Mouse (Mus musculus): Measurements from ENCODE around the gene Ubald1. TPM values are rescaled to one million over a fixed set of nuclear protein-coding genes. Genes with fewer than 3 reads are reported as not detected.

The Ubald1 gene
- total and polyA plus RNA-seq, 3 experiments: 32.8 to 68.0 (median 37.8) TPM

Other genes with a start within 250 kb of the Ubald1 start
- 10 to 100 TPM in 1 of 2 experiments, 1 to 10 TPM in 1; 8.4 to 15.4 TPM for gene Vasn, start 240.4 kb downstream of the Ubald1 start, total RNA-seq (2021)
- gene Vasn, start 240.4 kb downstream of the Ubald1 start, polyA plus RNA-seq (2012; rRNA removed): 28.1 and 30.9 TPM in 2 replicates
- gene Dnaja3, start 240.3 kb downstream of the Ubald1 start, total RNA-seq (2021): 100 to 1,000 TPM; 122 to 148 TPM
- gene Dnaja3, start 240.3 kb downstream of the Ubald1 start, polyA plus RNA-seq (2012; rRNA removed): 33.2 and 37.5 TPM in 2 replicates
- 10 to 100 TPM; 27.3 to 35.5 TPM for gene Coro7, start 200.5 kb downstream of the Ubald1 start, total RNA-seq (2021)
- 58.0 and 60.3 TPM in 2 replicates for gene Coro7, start 200.5 kb downstream of the Ubald1 start, polyA plus RNA-seq (2012; rRNA removed)
- 1 to 10 TPM; 2.9 to 5.2 TPM for gene Nmral1, start 161.0 kb downstream of the Ubald1 start, total RNA-seq (2021)
- gene Nmral1, start 161.0 kb downstream of the Ubald1 start, polyA plus RNA-seq (2012; rRNA removed): 2.4 and 2.5 TPM in 2 replicates
- 10 to 100 TPM; 87.1 to 92.8 TPM for gene Hmox2, start 154.0 kb downstream of the Ubald1 start, total RNA-seq (2021)
- gene Hmox2, start 154.0 kb downstream of the Ubald1 start, polyA plus RNA-seq (2012; rRNA removed): 21.3 and 30.2 TPM in 2 replicates
- 100 to 1,000 TPM; 105 to 130 TPM for gene Cdip1, start 90.0 kb downstream of the Ubald1 start, total RNA-seq (2021)
- gene Cdip1, start 90.0 kb downstream of the Ubald1 start, polyA plus RNA-seq (2012; rRNA removed): 400 and 500 TPM in 2 replicates
- not detected for gene 4930562C15Rik, start 44.9 kb downstream of the Ubald1 start, total RNA-seq (2021)
- gene 4930562C15Rik, start 44.9 kb downstream of the Ubald1 start, polyA plus RNA-seq (2012; rRNA removed): not detected in 2 replicates
- gene Mgrn1, start 5.9 kb upstream of the Ubald1 start, total RNA-seq (2021): 10 to 100 TPM; 79.3 to 87.4 TPM
- gene Mgrn1, start 5.9 kb upstream of the Ubald1 start, polyA plus RNA-seq (2012; rRNA removed): 134 and 157 TPM in 2 replicates
- 10 to 100 TPM; 50.6 to 67.6 TPM for gene Nudt16l1, start 58.4 kb upstream of the Ubald1 start, total RNA-seq (2021)
- 125 and 130 TPM in 2 replicates for gene Nudt16l1, start 58.4 kb upstream of the Ubald1 start, polyA plus RNA-seq (2012; rRNA removed)
- gene Anks3, start 83.9 kb upstream of the Ubald1 start, total RNA-seq (2021): 10 to 100 TPM; 30.8 to 33.9 TPM
- gene Anks3, start 83.9 kb upstream of the Ubald1 start, polyA plus RNA-seq (2012; rRNA removed): 39.2 and 45.3 TPM in 2 replicates
- gene Sept12, start 117.5 kb upstream of the Ubald1 start, total RNA-seq (2021): not detected
- not detected in 2 replicates for gene Sept12, start 117.5 kb upstream of the Ubald1 start, polyA plus RNA-seq (2012; rRNA removed)
- gene Smim22, start 127.0 kb upstream of the Ubald1 start, total RNA-seq (2021): not detected
- gene Smim22, start 127.0 kb upstream of the Ubald1 start, polyA plus RNA-seq (2012; rRNA removed): 0.38 TPM in 1 of 2 replicates, not detected in the other
- gene Rogdi, start 133.2 kb upstream of the Ubald1 start, total RNA-seq (2021): 10 to 100 TPM; 16.9 to 28.1 TPM
- 83.9 and 99.3 TPM in 2 replicates for gene Rogdi, start 133.2 kb upstream of the Ubald1 start, polyA plus RNA-seq (2012; rRNA removed)
- 10 to 100 TPM; 92.6 to 96.5 TPM for gene Glyr1, start 169.5 kb upstream of the Ubald1 start, total RNA-seq (2021)
- 51.7 and 71.3 TPM in 2 replicates for gene Glyr1, start 169.5 kb upstream of the Ubald1 start, polyA plus RNA-seq (2012; rRNA removed)
- gene Ubn1, start 169.7 kb upstream of the Ubald1 start, total RNA-seq (2021): 10 to 100 TPM; 25.2 to 34.0 TPM
- gene Ubn1, start 169.7 kb upstream of the Ubald1 start, polyA plus RNA-seq (2012; rRNA removed): 18.6 and 18.9 TPM in 2 replicates

Measured in adrenal gland, adult 2 months (tissue).